Mouse (Mus musculus): Measurements from ENCODE around the gene Wscd1. TPM values are rescaled to one million over a fixed set of nuclear protein-coding genes. Genes with fewer than 3 reads are reported as not detected.

The Wscd1 gene
- polyA plus RNA-seq (2015; fragmentation: Nextera tagmentation; extraction: Ambion mirVana), result 7.7 and 8.1 TPM in 2 replicates

- H3K4me2 ChIP-seq (ENCODE audit: low read depth, low read length), result peak within 1 kb of the TSS; percentile 84
- H3K4me3 ChIP-seq (ENCODE audit: low read length), result peak within 1 kb of the TSS; percentile 59
- no peak for ATAC-seq (replicated peaks; ENCODE audit: extremely low read depth, insufficient read depth, low FRiP score)
- H3K27ac ChIP-seq (ENCODE audit: low read length), result no peak within 1 kb of the TSS
- H3K4me1 ChIP-seq (ENCODE audit: control insufficient read depth, insufficient read depth, low read length), result 0 out of 2 replicates have a peak, but pooled peaks cover 4% of the 10 kb centered on the region
- no peaks in the 10 kb centered on the region for H3K9me3 ChIP-seq (replicated peaks; ENCODE audit: control insufficient read depth, low read length)
- H3K27me3 ChIP-seq (ENCODE audit: control insufficient read depth, insufficient read depth, low read length), result peaks cover 36% of the 10 kb centered on the region
- H3K9ac ChIP-seq (ENCODE audit: low read length), result peak within 1 kb of the TSS; percentile 62
- no peaks in the 10 kb centered on the region for H3K36me3 ChIP-seq (ENCODE audit: control insufficient read depth, insufficient read depth)
- 13% methylated on average over 5 of the region's 5 CpGs for WGBS
These were observed at the start of gene Wscd1 for GRCm38 (mm10) chr11:71749671-71750070. Wscd1 (plus strand) TSS chr11:71749920.

- H3K27me3 ChIP-seq (ENCODE audit: control insufficient read depth, insufficient read depth, low read length), result no peaks in the 10 kb centered on the region
- no peak overlapping the region for H3K9ac ChIP-seq (ENCODE audit: low read length)
- H3K27ac ChIP-seq (ENCODE audit: low read length), result no peak overlapping the region
- no peak overlapping the region for H3K4me2 ChIP-seq (ENCODE audit: low read depth, low read length)
- no peak for ATAC-seq (replicated peaks; ENCODE audit: extremely low read depth, insufficient read depth, low FRiP score)
- H3K36me3 ChIP-seq (ENCODE audit: control insufficient read depth, insufficient read depth), result no peaks in the 10 kb centered on the region
- WGBS, result 79% methylated on average over 3 of the region's 3 CpGs
- no peak overlapping the region for H3K4me3 ChIP-seq (ENCODE audit: low read length)
- no peaks in the 10 kb centered on the region for H3K4me1 ChIP-seq (ENCODE audit: control insufficient read depth, insufficient read depth, low read length)
- no peaks in the 10 kb centered on the region for H3K9me3 ChIP-seq (replicated peaks; ENCODE audit: control insufficient read depth, low read length)
These were observed 21.7 kb upstream of the Wscd1 start for GRCm38 (mm10) chr11:71728066-71728465.

GRCm38 (mm10) chr11:71729287-71729686 lies 20.4 kb upstream of the Wscd1 start:
- Histone ChIP-seq H3K9ac (ENCODE audit: low read length) (no peak overlapping the region), H3K27ac (ENCODE audit: low read length) (no peak overlapping the region), H3K27me3 (ENCODE audit: control insufficient read depth, insufficient read depth, low read length) (no peaks in the 10 kb centered on the region), H3K4me3 (ENCODE audit: low read length) (no peak overlapping the region), H3K4me1 (ENCODE audit: control insufficient read depth, insufficient read depth, low read length) (no peaks in the 10 kb centered on the region), H3K9me3 (replicated peaks; ENCODE audit: control insufficient read depth, low read length) (no peaks in the 10 kb centered on the region), H3K36me3 (ENCODE audit: control insufficient read depth, insufficient read depth) (no peaks in the 10 kb centered on the region), H3K4me2 (ENCODE audit: low read depth, low read length) (no peak overlapping the region)
- no peak for ATAC-seq (replicated peaks; ENCODE audit: extremely low read depth, insufficient read depth, low FRiP score)
- 77% methylated on average over 3 of the region's 3 CpGs for WGBS

- WGBS, result 47% methylated on average over 4 of the region's 4 CpGs
- ATAC-seq (replicated peaks; ENCODE audit: extremely low read depth, insufficient read depth, low FRiP score), result no peak
These were observed 15.9 kb upstream of the Wscd1 start for GRCm38 (mm10) chr11:71733771-71734170.

GRCm38 (mm10) chr11:71737106-71737505 lies 12.6 kb upstream of the Wscd1 start:
- no peak; the same call in 1 of the 2 replicates for ATAC-seq (replicated peaks; ENCODE audit: extremely low read depth, insufficient read depth, low FRiP score)
- H3K9me3 ChIP-seq (replicated peaks; ENCODE audit: control insufficient read depth, low read length), result no peaks in the 10 kb centered on the region
- H3K36me3 ChIP-seq (ENCODE audit: control insufficient read depth, insufficient read depth), result no peaks in the 10 kb centered on the region
- H3K4me3 ChIP-seq (ENCODE audit: low read length), result no peak overlapping the region
- 36% methylated on average over 5 of the region's 5 CpGs for WGBS
- H3K4me2 ChIP-seq (ENCODE audit: low read depth, low read length), result no peak overlapping the region
- H3K4me1 ChIP-seq (ENCODE audit: control insufficient read depth, insufficient read depth, low read length), result no peaks in the 10 kb centered on the region
- no peak overlapping the region for H3K9ac ChIP-seq (ENCODE audit: low read length)
- no peak overlapping the region for H3K27ac ChIP-seq (ENCODE audit: low read length)
- no peaks in the 10 kb centered on the region for H3K27me3 ChIP-seq (ENCODE audit: control insufficient read depth, insufficient read depth, low read length)

More at GRCm38 (mm10) chr11:71733771-71734170, 15.9 kb upstream of the Wscd1 start:
- Histone ChIP-seq H3K27me3 (ENCODE audit: control insufficient read depth, insufficient read depth, low read length) (no peaks in the 10 kb centered on the region), H3K4me1 (ENCODE audit: control insufficient read depth, insufficient read depth, low read length) (no peaks in the 10 kb centered on the region), H3K27ac (ENCODE audit: low read length) (no peak overlapping the region), H3K9me3 (replicated peaks; ENCODE audit: control insufficient read depth, low read length) (no peaks in the 10 kb centered on the region), H3K4me3 (ENCODE audit: low read length) (no peak overlapping the region), H3K9ac (ENCODE audit: low read length) (no peak overlapping the region), H3K36me3 (ENCODE audit: control insufficient read depth, insufficient read depth) (no peaks in the 10 kb centered on the region), H3K4me2 (ENCODE audit: low read depth, low read length) (no peak overlapping the region)

GRCm38 (mm10) chr11:71738501-71739045 lies 11.1 kb upstream of the Wscd1 start:
- no peaks in the 10 kb centered on the region for H3K36me3 ChIP-seq (ENCODE audit: control insufficient read depth, insufficient read depth)
- no peak overlapping the region for H3K4me3 ChIP-seq (ENCODE audit: low read length)
- 76% methylated on average over 2 of the region's 2 CpGs for WGBS
- no peaks in the 10 kb centered on the region for H3K27me3 ChIP-seq (ENCODE audit: control insufficient read depth, insufficient read depth, low read length)
- no peaks in the 10 kb centered on the region for H3K9me3 ChIP-seq (replicated peaks; ENCODE audit: control insufficient read depth, low read length)
- H3K4me1 ChIP-seq (ENCODE audit: control insufficient read depth, insufficient read depth, low read length), result no peaks in the 10 kb centered on the region
- H3K9ac ChIP-seq (ENCODE audit: low read length), result no peak overlapping the region
- no peak for ATAC-seq (replicated peaks; ENCODE audit: extremely low read depth, insufficient read depth, low FRiP score)
- no peak overlapping the region for H3K4me2 ChIP-seq (ENCODE audit: low read depth, low read length)
- H3K27ac ChIP-seq (ENCODE audit: low read length), result no peak overlapping the region

- Histone ChIP-seq H3K4me1 (ENCODE audit: control insufficient read depth, insufficient read depth, low read length) (no peaks in the 10 kb centered on the region), H3K36me3 (ENCODE audit: control insufficient read depth, insufficient read depth) (no peaks in the 10 kb centered on the region), H3K27ac (ENCODE audit: low read length) (no peak overlapping the region), H3K9ac (ENCODE audit: low read length) (no peak overlapping the region), H3K4me3 (ENCODE audit: low read length) (no peak overlapping the region), H3K27me3 (ENCODE audit: control insufficient read depth, insufficient read depth, low read length) (peaks cover 11% of the 10 kb centered on the region), H3K9me3 (replicated peaks; ENCODE audit: control insufficient read depth, low read length) (no peaks in the 10 kb centered on the region), H3K4me2 (ENCODE audit: low read depth, low read length) (no peak overlapping the region)
- ATAC-seq (replicated peaks; ENCODE audit: extremely low read depth, insufficient read depth, low FRiP score), result no peak
- whole genome bisulfite sequencing, result 83% methylated on average over 3 of the region's 3 CpGs
These were observed 3.8 kb upstream of the Wscd1 start for GRCm38 (mm10) chr11:71745875-71746274.

- no peaks in the 10 kb centered on the region for H3K36me3 ChIP-seq (ENCODE audit: control insufficient read depth, insufficient read depth)
- H3K4me1 ChIP-seq (ENCODE audit: control insufficient read depth, insufficient read depth, low read length), result 0 out of 2 replicates have a peak, but pooled peaks cover 4% of the 10 kb centered on the region
- peak; percentile 57 for ATAC-seq (replicated peaks; ENCODE audit: extremely low read depth, insufficient read depth, low FRiP score)
- H3K4me3 ChIP-seq (ENCODE audit: low read length), result no peak overlapping the region
- H3K9ac ChIP-seq (ENCODE audit: low read length), result no peak overlapping the region
- peaks cover 29% of the 10 kb centered on the region for H3K27me3 ChIP-seq (ENCODE audit: control insufficient read depth, insufficient read depth, low read length)
- 59% methylated on average over 7 of the region's 7 CpGs for WGBS
- no peaks in the 10 kb centered on the region for H3K9me3 ChIP-seq (replicated peaks; ENCODE audit: control insufficient read depth, low read length)
- H3K27ac ChIP-seq (ENCODE audit: low read length), result peak overlapping the region; percentile 4
- no peak overlapping the region for H3K4me2 ChIP-seq (ENCODE audit: low read depth, low read length)
These were observed 2.0 kb upstream of the Wscd1 start for GRCm38 (mm10) chr11:71747719-71748118.

GRCm38 (mm10) chr11:71750534-71751173 lies 934 bp downstream of the Wscd1 start:
- 3% methylated on average over 59 of the region's 60 CpGs for WGBS
- Histone ChIP-seq H3K36me3 (ENCODE audit: control insufficient read depth, insufficient read depth) (no peaks in the 10 kb centered on the region), H3K9me3 (replicated peaks; ENCODE audit: control insufficient read depth, low read length) (no peaks in the 10 kb centered on the region), H3K4me1 (ENCODE audit: control insufficient read depth, insufficient read depth, low read length) (0 out of 2 replicates have a peak, but pooled peaks cover 4% of the 10 kb centered on the region), H3K27me3 (ENCODE audit: control insufficient read depth, insufficient read depth, low read length) (peaks cover 41% of the 10 kb centered on the region), H3K4me2 (ENCODE audit: low read depth, low read length) (peak overlapping the region; percentile 84), H3K4me3 (ENCODE audit: low read length) (peak overlapping the region; percentile 59), H3K9ac (ENCODE audit: low read length) (peak overlapping the region; percentile 62), H3K27ac (ENCODE audit: low read length) (no peak overlapping the region)
- peak; percentile 72; the same call in 1 of the 2 replicates for ATAC-seq (replicated peaks; ENCODE audit: extremely low read depth, insufficient read depth, low FRiP score)
